Mouse (Mus musculus) heart, embryonic 14.5 days (tissue): ENCODE measurements around the gene Camta2. TPM values are rescaled to one million over a fixed set of nuclear protein-coding genes. Genes with fewer than 3 reads are reported as not detected.
A peak's percentile ranks its signal among the peaks of the same experiment; 100 is the strongest.

ENCODE experiments used
- ATAC-seq: fragments of 200-750 bp; cut with Nextera tagmentation; 2 replicates; pipeline ENCODE4 v1.8.0; 2017; ENCODE audit warnings: low read depth, moderate TSS enrichment; ENCODE audit not compliant: insufficient number of reproducible peaks, insufficient read depth, low FRiP score
- H3K27ac ChIP-seq, 2 experiments: fragments of 200-500 bp in 1 of 2; fragments of 300-500 bp in 1 of 2; sonication (generic) in 1 of 2; replicated peaks in 1 of 2; 2 replicates each; pipeline ENCODE4 v1.5.1; 2012 to 2014; ENCODE audit warnings: low read depth in 2 of 2, low read length in 2 of 2, control low read depth in 1 of 2, mild to moderate bottlenecking in 1 of 2, mixed read lengths in 1 of 2; ENCODE audit not compliant: control insufficient read depth in 1 of 2, insufficient read depth in 1 of 2
- H3K27me3 ChIP-seq: fragments of 300-500 bp; sonication (generic); 2 replicates; pipeline ENCODE4 v1.6.1; 2014; ENCODE audit warnings: mild to moderate bottlenecking, low read length, control low read depth; ENCODE audit not compliant: control insufficient read depth, insufficient read depth
- H3K36me3 ChIP-seq: fragments of 300-500 bp; sonication (generic); 2 replicates; pipeline ENCODE4 v1.6.1; 2014; ENCODE audit warnings: mild to moderate bottlenecking, control low read depth, low read length, mixed read lengths; ENCODE audit not compliant: control insufficient read depth, insufficient read depth
- H3K4me1 ChIP-seq, 2 experiments: fragments of 200-500 bp in 1 of 2; fragments of 300-500 bp in 1 of 2; sonication (generic) in 1 of 2; 2 replicates each; pipeline ENCODE4 v1.6.1; 2012 to 2014; ENCODE audit warnings: low read length in 2 of 2, control low read depth in 1 of 2, mixed read lengths in 1 of 2; ENCODE audit not compliant: control insufficient read depth in 2 of 2, insufficient read depth in 2 of 2
- H3K4me2 ChIP-seq: fragments of 300-500 bp; sonication (generic); 2 replicates; pipeline ENCODE4 v1.6.1; 2014; ENCODE audit warnings: mild to moderate bottlenecking, low read length
- H3K4me3 ChIP-seq, 2 experiments: fragments of 200-500 bp in 1 of 2; fragments of 300-500 bp in 1 of 2; sonication (generic) in 1 of 2; 2 replicates each; pipeline ENCODE4 v1.5.1; 2012 to 2014; ENCODE audit warnings: low read length in 2 of 2, mild to moderate bottlenecking in 2 of 2, control low read depth in 1 of 2, low read depth in 1 of 2, moderate library complexity in 1 of 2; ENCODE audit not compliant: control insufficient read depth in 1 of 2, insufficient read depth in 1 of 2
- H3K9ac ChIP-seq: fragments of 300-500 bp; sonication (generic); 2 replicates; pipeline ENCODE4 v1.6.1; 2014; ENCODE audit warnings: mild to moderate bottlenecking, low read length
- H3K9me3 ChIP-seq: fragments of 300-500 bp; sonication (generic); 2 replicates; pipeline ENCODE4 v1.6.1; 2016; ENCODE audit warnings: low read length, control low read depth; ENCODE audit not compliant: control insufficient read depth
- WGBS: fragments of 180-500 bp; shearing (Covaris S2); extraction: QIAGEN DNeasy Blood & Tissue Kit; methylation state at CpG from one replicate; pipeline ENCODE4 v1.1.7; 2014; 5-methylcytosine and 5-hydroxymethylcytosine counted together
- polyA plus RNA-seq: library from polyadenylated mRNA; unstranded; fragments of >200 nt; fragmentation: Nextera tagmentation; extraction: Ambion mirVana; gene quantifications from 2 replicates; pipeline ENCODE4 v1.2.1, GENCODE M21; 2014

Camta2 gene
- polyA plus RNA-seq, 1 experiment from 2014 or later, result 13.8 TPM

DNA sequence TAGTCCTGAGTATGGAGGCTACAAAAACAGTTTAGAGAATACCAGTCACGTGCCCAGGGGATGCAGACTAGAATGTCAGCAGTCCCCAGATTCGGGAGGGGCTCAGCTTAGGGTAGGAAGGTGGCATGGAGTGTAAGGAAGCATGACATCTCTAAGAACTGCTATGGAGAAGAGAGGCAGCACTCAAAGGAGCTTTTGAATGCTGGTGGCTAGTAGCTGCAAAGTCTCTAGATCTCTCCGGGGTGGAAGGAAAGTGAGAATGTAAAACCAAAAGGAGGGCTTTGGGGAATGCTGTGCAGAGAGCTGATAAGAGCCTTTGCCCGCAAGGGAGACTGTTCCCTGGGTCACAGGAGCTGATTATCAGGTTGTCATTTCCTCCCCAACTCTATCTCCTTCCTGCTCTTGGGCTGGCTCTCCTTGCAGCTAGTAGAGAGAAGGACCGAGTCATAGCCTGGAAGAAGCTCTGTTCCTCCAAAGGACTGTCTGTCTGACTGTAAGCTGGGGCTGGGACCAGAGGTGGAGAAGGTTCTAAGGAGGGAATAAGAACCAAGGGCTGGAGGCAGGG, 49.1 kb downstream of the Camta2 start, which contains the start of gene Gp1ba:
Gene Gp1ba (plus strand): TSS at position 409 of the 565 bp plus-strand sequence.
- no peak within 1 kb of the TSS; the same call in 1 of the 2 replicates for H3K9ac ChIP-seq

DNA sequence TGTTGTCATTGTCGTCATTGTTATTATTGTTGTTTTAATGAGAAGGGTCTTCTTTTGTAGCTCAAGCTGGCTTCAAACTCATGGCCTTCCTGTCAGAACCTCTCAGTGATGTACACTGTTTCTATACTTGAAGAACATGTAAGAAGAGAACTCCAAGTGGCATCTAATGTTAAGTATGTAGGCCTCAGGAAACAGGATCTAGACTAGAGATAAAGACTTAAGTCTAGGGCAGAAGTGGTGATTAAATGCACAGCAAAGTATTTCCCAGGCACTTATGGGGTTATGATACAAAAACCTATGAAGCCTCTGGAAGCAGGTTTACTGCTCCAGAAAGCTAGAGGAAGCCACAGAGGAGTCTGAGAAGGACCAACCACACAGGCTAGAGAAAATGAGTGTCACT, 49.6 kb downstream of the Camta2 start:
- Histone ChIP-seq H3K4me1 (peaks cover 10 to 11% of the 10 kb centered on the region in 2 experiments), H3K4me2 (no peak overlapping the region), H3K36me3 (peaks cover 9% of the 10 kb centered on the region), H3K9ac (no peak overlapping the region; the same call in 1 of the 2 replicates), H3K9me3 (no peaks in the 10 kb centered on the region), H3K4me3 (no peak overlapping the region), H3K27ac (peak overlapping the region; percentile 57 to 68), H3K27me3 (no peaks in the 10 kb centered on the region)
- no peak for ATAC-seq
- WGBS, result 56% methylated on average over 1 of the region's 1 CpGs

More for the DNA sequence above, 49.1 kb downstream of the Camta2 start, which contains the start of gene Gp1ba:
- peaks cover 10 to 11% of the 10 kb centered on the region in 2 experiments for H3K4me1 ChIP-seq
- H3K27me3 ChIP-seq, result no peaks in the 10 kb centered on the region
- no peak within 1 kb of the TSS for H3K4me2 ChIP-seq
- H3K36me3 ChIP-seq, result peaks cover 14% of the 10 kb centered on the region
- WGBS, result 0% methylated on average over 5 of the region's 5 CpGs
- H3K9me3 ChIP-seq, result no peaks in the 10 kb centered on the region
- ATAC-seq, result no peak
- H3K4me3 ChIP-seq, result no peak within 1 kb of the TSS
- peak within 1 kb of the TSS; percentile 68 to 77 for H3K27ac ChIP-seq

DNA sequence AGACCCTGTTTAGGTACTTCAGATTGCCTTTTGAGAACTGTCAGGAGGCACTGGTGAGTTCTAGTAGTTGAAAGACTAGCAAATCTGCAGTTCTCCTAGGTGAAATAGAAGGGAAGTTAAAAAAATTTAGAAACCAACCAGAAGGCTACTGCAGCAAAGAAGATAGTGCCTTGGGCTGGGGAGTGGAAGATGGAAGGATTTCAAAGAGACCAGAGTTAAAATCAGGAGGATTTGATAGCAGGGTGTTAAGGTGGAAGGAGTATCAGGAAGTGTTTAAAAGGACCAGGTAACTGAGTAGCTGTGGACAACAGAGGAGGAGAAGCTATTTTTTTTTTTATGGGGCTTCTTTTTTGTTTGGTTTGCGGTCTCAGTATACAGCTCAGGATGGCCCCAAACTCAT, 50.1 kb downstream of the Camta2 start:
- H3K27ac ChIP-seq, result peak overlapping the region in 1 of 2 experiments; percentile 68; a peak in 1 of 4 replicates
- H3K9ac ChIP-seq, result no peak overlapping the region
- no peak overlapping the region for H3K4me3 ChIP-seq
- no peaks in the 10 kb centered on the region for H3K9me3 ChIP-seq
- H3K4me1 ChIP-seq, result peaks cover 10 to 11% of the 10 kb centered on the region in 2 experiments
- no peaks in the 10 kb centered on the region for H3K27me3 ChIP-seq
- H3K36me3 ChIP-seq, result peaks cover 4% of the 10 kb centered on the region
- WGBS, result 94% methylated on average over 1 of the region's 1 CpGs
- ATAC-seq, result no peak
- no peak overlapping the region for H3K4me2 ChIP-seq

DNA sequence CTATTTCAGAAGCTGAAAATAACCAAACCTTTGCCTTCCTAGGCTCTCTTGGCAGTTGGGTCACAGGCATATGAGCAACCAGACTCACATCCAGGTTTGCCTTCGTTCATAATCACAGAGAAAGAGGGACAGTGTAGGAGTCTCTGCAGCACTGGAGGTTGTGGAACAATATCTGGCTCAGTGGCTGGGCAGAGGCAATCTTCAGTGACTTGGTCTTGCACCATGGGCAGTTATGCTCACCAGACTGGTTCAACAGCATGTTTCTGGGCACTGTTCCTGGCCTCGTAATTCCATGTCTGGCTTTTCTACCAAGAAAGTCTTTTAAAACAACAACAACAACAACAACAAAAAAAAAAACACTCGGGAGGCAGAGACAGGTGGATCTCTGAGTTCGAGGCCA, 52.3 kb downstream of the Camta2 start:
- H3K27ac ChIP-seq, result no peak overlapping the region
- no peak for ATAC-seq
- H3K4me1 ChIP-seq, result peaks cover 10 to 11% of the 10 kb centered on the region in 2 experiments
- H3K36me3 ChIP-seq, result no peaks in the 10 kb centered on the region
- H3K9me3 ChIP-seq, result no peaks in the 10 kb centered on the region
- no peak overlapping the region for H3K4me3 ChIP-seq
- H3K27me3 ChIP-seq, result no peaks in the 10 kb centered on the region
- no peak overlapping the region for H3K9ac ChIP-seq
- no peak overlapping the region for H3K4me2 ChIP-seq
- WGBS, result 78% methylated on average over 4 of the region's 4 CpGs

DNA sequence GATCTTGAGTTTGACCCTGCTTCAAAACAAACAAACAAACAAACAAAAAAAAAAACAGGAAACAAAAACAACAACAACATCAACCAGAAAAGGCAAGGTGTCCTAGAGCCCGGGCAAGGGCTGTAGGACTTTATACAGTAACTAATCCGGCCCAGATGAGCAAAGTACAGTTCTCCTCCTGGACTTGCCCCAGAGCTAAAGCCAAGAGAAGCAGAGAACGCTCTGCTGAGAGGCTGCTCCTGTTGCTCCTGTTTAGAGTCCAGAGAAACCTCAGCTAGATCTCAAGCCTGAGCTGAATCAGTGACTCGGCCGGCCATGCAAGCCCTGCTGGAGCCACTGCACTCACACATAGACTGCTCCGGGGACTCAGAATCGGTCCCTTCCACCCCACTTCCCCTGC, 57.8 kb downstream of the Camta2 start:
- no peaks in the 10 kb centered on the region for H3K36me3 ChIP-seq
- no peak for ATAC-seq
- H3K4me1 ChIP-seq, result no peaks in the 10 kb centered on the region
- no peak overlapping the region for H3K9ac ChIP-seq
- no peak overlapping the region for H3K27ac ChIP-seq
- no peak overlapping the region for H3K4me2 ChIP-seq
- no peaks in the 10 kb centered on the region for H3K27me3 ChIP-seq
- H3K4me3 ChIP-seq, result no peak overlapping the region
- H3K9me3 ChIP-seq, result no peaks in the 10 kb centered on the region
- WGBS, result 53% methylated on average over 7 of the region's 7 CpGs

DNA sequence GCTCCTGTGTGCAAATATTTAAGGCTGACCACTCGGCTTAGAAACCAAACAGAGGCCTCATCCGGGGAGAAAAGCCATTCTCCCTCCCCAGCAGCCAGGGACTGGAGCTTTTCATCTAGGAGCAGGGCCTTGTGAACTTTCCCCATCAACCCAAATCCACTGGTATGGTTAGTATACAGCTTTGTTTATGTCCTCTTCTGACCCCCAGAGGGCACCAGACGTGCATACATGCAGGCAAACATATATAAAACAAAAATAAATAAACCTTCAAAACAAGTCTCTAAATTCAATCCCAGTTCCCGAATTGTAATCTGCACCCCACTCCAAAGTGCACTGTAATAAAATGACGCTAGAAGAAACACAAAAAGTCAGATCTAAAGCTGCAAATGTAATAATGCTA, 58.3 kb downstream of the Camta2 start:
- H3K27me3 ChIP-seq, result no peaks in the 10 kb centered on the region
- 51% methylated on average over 5 of the region's 5 CpGs for WGBS

DNA sequence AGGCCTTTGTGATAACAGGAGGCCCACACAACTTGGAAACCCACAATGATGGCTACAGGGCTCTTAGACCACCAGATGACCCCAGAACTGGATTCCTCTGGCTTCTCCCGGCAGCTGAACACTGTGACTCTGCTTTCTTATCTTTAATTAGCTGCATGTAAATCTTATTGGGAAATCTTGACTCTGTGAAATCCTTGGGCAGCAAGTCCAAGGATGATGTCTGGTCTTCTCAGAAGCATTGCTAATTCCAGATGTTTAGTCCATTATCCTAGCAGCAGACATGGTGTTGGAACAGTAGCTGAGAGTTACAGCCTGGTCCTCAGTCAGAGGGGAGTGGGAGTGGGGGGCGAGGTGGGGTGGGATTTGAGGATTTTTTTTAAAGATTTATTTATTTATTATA, 59.5 kb downstream of the Camta2 start:
- Histone ChIP-seq H3K4me1 (no peaks in the 10 kb centered on the region), H3K4me3 (no peak overlapping the region), H3K36me3 (no peaks in the 10 kb centered on the region), H3K9ac (no peak overlapping the region), H3K9me3 (no peaks in the 10 kb centered on the region), H3K4me2 (no peak overlapping the region), H3K27ac (no peak overlapping the region), H3K27me3 (no peaks in the 10 kb centered on the region)
- no peak for ATAC-seq
- 61% methylated on average over 2 of the region's 2 CpGs for WGBS

More for the DNA sequence above, 58.3 kb downstream of the Camta2 start:
- H3K4me2 ChIP-seq, result no peak overlapping the region
- no peak for ATAC-seq
- no peaks in the 10 kb centered on the region for H3K36me3 ChIP-seq
- H3K27ac ChIP-seq, result no peak overlapping the region
- no peaks in the 10 kb centered on the region for H3K4me1 ChIP-seq
- H3K9me3 ChIP-seq, result no peaks in the 10 kb centered on the region
- H3K9ac ChIP-seq, result no peak overlapping the region
- no peak overlapping the region for H3K4me3 ChIP-seq

DNA sequence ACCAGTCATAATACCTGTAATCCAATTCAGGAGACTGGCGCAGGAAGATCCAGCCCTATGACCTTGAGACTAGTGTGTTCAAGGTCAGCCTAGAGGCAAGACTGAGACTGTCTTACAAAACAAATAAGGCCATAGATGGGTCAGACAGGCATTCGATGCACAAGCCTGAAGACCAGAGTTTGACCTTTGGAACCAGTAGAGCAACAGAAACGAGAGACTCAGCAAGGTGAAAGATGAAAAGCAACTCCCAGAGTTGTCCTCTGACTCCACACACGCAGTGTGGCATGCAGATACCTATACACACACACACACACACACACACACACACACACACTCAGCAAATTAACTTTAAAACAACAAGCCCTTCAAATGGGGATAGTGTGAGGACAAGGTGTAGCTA, 61.0 kb downstream of the Camta2 start:
- 85% methylated on average over 4 of the region's 4 CpGs for WGBS
- peaks cover 0 to 2% of the 10 kb centered on the region in 2 experiments; a peak in 1 of 4 replicates for H3K4me1 ChIP-seq
- no peak overlapping the region for H3K9ac ChIP-seq
- H3K27me3 ChIP-seq, result no peaks in the 10 kb centered on the region
- H3K4me3 ChIP-seq, result no peak overlapping the region
- no peak for ATAC-seq
- no peaks in the 10 kb centered on the region for H3K36me3 ChIP-seq
- no peak overlapping the region for H3K27ac ChIP-seq
- no peaks in the 10 kb centered on the region for H3K9me3 ChIP-seq
- H3K4me2 ChIP-seq, result no peak overlapping the region
